Mouse (Mus musculus) brain, embryonic 14.5 days (tissue): Measurements from ENCODE around the gene Cplx1. TPM values are rescaled to one million over a fixed set of nuclear protein-coding genes. Genes with fewer than 3 reads are reported as not detected.

Experiments
- DNase-seq: peaks from one replicate; pipeline ENCODE4 v3.0.0-alpha.2; 2011; ENCODE audit warnings: low read depth
- CTCF ChIP-seq: fragments of 200-500 bp; IDR thresholded peaks from 2 replicates; pipeline ENCODE4 v1.5.1; 2012; ENCODE audit warnings: inconsistent platforms, mild to moderate bottlenecking, moderate library complexity, borderline replicate concordance; ENCODE audit not compliant: insufficient read depth, insufficient read length; ENCODE audit errors: extremely low read depth
- POLR2A ChIP-seq: fragments of 200-500 bp; IDR thresholded peaks from 2 replicates; pipeline ENCODE4 v1.6.1; 2012; ENCODE audit warnings: mild to moderate bottlenecking, inconsistent platforms, borderline replicate concordance; ENCODE audit not compliant: poor library complexity, insufficient read depth, insufficient read length, severe bottlenecking; ENCODE audit errors: extremely low read depth
- polyA plus RNA-seq: library from polyadenylated mRNA; depleted of rRNA; stranded (reverse); fragments of >200 nt; gene quantifications from 2 replicates; pipeline ENCODE4 v1.2.3, GENCODE M21; 2012

Cplx1 gene
- polyA plus RNA-seq, 1 experiment = 31.1 TPM

DNA sequence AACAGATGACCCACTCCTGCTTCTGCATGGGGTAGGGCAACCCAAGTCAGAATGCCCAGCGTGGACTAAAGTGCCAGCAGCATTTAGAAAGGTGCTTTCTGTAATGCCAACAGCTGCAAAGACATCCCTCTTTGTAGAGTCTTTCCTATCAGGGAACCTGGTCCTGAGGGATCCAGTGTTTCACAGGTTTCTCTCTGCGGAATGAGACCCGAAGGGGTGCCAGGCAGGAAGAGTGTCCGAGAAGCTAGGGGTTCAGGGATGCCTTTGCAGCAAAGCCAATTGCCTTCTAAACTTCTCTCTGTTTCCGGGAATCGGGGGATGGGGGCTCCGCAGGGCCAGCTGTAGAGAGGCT lies 711 bp downstream of the Cplx1 start:
- no peak for DNase-seq
- TF ChIP-seq POLR2A (no peak), CTCF (no peak)

DNA sequence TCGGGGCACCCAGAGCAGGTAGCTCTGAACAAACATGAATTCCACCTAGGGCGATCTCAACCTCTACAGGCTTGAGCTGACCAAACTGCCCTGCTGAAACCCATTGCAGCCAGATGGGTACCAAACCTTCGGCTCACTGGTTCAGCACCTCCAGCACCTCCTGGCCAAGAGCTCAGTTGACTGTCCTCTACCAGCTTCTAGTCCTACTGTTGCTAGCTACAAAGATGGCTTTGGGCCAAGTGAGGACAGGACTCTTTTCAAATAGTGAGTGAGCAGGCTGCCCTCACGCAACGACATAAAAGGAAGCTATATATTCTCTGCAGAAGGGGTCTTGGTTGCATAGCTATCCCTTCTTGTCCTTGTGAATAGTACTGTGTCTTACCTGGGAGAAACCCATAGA lies 2.2 kb downstream of the Cplx1 start:
- no peak for TF ChIP-seq CTCF
- no peak for DNase-seq

DNA sequence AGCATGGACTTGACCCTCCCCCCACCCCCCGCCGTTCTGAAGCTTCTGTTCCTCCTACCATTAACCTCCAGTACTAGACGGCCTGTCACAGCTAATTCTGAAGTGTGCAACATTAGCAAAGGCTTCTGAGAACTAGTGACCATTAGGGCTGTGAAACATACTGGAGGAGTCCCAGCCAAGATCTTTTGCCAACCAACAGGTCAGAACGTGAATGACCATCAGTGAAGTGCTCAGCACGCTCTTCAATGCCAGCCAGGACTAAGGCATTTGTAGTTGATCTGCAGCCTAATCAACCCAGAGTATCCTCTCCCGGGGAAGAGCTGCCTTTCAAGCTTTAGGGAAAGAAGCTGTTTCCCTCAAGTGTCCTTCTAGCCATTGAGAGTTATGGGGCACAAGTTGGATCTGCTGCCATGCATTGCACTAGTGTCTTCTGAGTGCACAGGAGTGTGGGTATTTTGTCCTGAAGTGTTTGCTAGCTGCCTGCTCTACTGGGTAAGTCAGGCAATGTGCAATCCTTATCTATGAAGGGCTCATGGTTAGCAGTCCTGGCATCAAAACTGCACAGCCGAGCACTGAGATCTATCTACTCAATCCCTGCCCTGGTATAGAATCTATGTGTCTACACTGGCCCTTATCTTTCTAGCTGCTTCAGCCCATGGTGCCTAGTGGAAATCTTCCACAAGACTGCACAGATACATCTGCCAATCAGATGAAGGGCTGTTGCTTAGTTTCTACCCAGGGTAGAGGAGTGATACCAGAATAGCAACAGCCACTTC lies 6.1 kb downstream of the Cplx1 start:
- TF ChIP-seq POLR2A = no peak
- TF ChIP-seq CTCF = no peak
- DNase-seq = no peak

DNA sequence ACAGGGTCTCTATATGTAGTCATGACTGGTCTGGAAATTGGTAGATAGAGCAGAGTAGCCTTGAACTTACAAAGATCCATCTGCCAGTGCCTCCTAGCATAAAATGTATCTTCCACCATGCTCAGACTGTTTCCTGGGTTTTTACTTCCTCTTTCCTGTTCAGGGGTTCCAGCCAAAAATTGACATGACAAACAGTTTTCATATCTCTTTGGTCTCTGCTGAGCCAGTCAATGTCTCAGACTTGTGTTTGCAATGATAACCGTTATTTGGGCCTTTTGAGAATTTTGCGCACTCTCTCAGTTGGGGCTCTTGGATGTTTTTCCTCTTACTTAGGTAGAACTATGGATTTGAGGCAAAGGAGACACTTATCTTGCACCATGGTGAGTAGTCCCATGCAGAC lies 15.6 kb downstream of the Cplx1 start:
- no peak for TF ChIP-seq POLR2A
- TF ChIP-seq CTCF = no peak
- DNase-seq = no peak

DNA sequence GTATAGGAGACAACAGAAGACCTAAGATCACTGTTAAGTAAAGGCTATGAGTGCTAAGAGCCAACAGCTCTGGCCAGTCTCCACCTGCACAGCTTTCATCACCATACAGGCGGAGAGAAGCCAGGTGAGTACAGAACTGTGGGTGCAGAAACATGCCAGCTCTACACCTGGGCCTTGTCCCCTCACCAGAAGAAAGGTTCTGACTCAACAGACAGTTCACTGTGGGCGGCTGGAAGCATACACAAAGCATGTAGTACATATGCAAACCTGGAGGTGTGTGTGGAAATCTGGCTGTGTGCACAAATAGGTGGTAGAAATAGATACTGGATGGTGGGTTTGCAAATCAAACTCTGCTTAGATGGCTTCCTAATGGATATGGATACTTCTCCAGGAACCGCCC lies 27.2 kb downstream of the Cplx1 start:
- DNase-seq = no peak
- no peak for TF ChIP-seq POLR2A
- TF ChIP-seq CTCF = no peak

DNA sequence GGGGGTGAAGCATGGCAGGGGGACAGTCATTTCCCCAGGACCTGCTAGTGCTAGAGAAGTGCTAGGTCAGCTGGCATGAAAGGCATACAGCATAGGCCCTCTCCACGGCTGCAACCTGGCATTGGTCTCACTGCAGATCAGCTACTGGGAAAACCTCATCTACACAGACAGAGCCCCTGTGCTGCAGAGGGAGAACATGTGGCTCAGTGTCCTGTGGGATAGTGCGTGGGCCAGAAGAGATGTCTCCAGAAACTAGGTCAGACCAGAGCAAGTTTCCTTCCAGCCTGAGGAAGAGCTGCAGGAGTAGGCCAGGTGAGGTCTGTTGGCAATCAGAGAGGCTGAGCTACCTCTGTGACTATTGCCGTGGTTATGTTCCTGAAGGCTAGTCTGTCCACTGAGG lies 27.9 kb downstream of the Cplx1 start:
- no peak for DNase-seq
- TF ChIP-seq CTCF (no peak), POLR2A (no peak)

DNA sequence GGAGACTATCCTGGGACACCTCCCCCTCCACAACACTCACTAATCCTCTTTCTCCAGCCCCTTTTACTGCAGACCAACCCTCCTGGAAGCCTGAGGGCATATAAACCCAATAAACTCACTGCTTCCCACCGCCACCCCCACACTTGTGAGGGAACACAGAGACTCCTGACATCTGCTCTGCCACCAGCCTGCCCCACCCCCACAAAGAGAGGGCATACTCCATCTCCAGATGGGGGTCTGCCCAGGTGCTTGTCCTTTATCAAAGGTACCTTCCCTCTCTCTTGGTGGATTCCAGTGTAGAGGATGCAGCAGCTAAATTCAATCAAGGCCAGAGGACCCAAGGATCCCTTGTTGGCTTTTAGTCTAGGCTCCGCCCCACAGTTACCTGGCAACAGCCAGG lies 28.8 kb downstream of the Cplx1 start:
- no peak for TF ChIP-seq CTCF
- TF ChIP-seq POLR2A = no peak
- no peak for DNase-seq

DNA sequence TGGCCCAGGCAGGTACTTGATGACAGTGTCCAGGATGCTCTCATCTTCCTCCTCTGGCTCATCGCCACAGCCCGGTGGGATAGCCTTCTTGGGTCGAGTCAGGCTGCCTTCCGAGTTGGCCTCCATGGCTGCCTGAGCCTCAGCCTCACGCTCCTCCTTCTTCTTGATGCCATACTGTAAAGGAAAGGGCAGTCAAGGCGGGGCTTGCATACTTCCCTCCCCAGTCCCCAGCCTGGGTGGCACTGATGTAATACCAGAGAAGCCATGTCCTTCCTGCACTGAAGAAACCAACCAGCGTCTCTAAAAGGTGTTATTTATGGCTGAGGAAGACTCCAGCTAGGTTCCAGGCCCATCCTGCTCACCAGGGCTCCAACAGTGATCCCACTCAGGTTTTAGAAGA lies 29.7 kb downstream of the Cplx1 start:
- no peak for DNase-seq
- TF ChIP-seq CTCF (no peak), POLR2A (no peak)

DNA sequence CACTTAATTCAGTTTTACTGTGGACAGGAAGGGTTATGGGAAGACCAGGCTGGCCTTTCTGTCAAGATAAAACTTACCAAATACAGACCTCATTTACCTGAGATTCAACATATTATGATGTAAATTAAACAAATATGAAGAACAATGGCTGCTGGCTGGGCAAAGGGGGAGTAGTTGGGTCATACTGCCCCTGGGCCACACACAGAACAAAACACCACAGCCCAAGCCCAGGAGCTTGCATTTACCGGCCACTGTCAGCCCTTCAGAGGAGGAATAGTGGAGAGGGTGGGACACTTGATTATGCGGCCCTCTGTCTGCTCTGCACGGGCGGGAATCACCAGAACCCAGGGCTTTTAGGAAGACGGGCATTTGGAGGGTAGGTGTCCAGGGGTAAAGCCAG lies 30.9 kb downstream of the Cplx1 start:
- TF ChIP-seq CTCF = no peak
- no peak for TF ChIP-seq POLR2A
- no peak for DNase-seq

DNA sequence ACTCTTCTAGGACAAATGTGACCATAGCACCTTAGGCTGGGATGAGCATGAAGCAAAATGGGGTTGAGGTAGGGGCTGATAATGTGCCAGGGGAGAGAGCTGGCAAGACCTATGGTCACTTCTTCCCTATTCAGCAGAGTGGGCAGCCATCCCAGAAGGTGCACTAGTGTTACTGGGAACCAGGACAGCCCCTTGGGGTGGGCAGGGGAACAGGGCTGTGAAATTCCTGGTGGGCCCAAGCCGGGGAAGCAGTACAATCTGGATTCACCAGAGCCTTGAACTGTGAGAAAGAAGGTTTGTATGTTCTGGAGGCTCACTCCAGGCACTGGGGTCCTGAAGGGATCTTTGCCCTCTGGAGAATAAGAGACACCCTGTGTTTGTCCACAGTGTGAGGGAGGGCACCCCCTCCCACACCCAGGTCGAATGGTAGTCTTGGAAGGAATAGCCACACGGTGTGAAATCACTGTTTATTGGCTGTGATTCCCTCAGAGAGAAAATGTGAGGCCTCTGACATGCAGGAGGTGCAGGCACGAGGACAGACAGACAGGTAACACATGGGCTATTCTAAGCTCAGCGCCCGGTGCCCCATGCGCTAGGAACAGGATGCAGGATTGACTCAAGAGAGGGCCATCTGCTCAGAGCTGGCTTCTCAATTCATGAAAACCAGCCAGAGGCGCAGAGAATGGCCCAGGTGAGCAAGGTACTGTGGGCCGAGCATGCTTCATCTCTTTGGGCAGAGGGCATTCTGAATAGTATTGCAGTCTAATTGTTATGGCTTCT lies 31.5 kb downstream of the Cplx1 start:
- no peak for TF ChIP-seq CTCF
- TF ChIP-seq POLR2A = no peak

DNA sequence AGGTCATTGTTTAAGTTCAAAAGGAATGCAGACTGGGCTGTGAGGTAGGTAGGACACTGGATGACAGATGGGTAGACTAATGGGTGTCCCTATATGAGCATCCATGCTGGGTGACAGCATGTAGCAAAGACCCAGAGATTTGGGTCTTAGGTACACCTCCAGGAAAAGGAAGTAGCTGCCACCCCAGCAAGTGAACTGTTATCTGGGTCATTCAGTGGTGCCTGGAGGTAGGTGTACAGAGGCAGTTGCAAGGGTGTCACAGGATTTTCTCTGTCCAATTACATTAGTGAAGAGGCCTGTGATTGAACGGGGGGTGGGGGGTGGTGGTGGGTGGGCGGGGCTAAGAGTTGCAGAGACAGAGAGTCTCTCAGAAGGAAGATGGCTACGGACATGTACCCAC lies 33.2 kb downstream of the Cplx1 start:
- no peak for DNase-seq
- TF ChIP-seq CTCF = no peak

More for the DNA sequence above, 31.5 kb downstream of the Cplx1 start:
- no peak for DNase-seq

DNA sequence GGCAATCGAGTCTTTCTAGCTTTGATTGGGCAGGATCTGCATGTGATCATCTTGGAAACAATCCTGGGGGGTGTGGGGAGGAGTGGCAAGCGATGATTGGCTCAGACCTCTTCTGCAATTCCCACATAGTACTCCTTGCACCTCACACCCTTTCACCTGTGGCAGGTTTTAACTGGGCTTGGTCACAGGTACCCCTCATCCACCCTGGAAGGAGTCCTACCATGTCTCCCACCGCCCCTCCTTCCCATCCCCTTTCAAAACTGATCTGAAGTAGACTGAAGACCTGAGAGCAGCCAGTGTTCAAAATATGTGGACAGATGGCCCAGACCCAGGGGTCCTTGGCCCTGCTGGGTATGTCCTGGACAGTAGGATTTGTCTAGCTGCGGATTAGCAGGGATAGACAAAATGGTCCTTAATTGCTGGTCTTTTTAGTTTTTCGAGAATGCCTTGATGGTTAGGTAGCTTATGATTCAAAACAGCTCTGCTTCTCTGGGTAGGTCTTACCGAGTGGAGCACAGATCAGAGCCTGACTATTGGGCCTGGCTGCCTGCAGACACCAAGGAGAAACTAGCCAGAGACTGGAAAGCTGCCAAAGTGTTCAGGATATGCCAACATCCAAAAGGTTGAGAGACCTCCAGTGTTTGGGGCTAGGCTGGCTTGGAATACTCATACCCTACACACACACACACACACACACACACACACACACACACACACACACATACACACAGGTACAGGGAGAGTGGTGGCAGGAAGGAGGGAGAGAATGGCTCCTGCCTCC lies 34.1 kb downstream of the Cplx1 start:
- TF ChIP-seq POLR2A (no peak), CTCF (no peak)
- peak; percentile 17 for DNase-seq

DNA sequence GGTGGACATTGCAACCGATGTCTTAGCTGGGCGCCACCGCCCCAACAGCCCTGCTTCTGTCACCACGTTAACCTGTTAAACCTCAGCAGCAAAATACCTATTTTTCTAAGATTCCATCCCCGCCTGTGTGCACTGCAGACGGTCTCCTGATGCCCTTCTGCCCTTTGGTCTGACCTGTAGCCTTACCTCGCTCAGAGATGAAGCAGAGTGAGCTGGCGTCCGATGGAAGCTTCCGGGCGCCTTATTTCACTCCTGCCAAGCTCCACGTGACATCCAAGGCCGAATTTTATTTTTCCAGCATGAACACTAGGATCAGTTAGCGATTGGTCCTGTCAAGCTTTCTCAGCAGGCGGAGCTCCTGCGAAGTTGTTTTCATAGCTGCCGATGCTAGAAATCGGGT lies 47.5 kb downstream of the Cplx1 start:
- TF ChIP-seq POLR2A (no peak), CTCF (no peak)
- no peak for DNase-seq
